Mouse (Mus musculus) liver, adult 2 months (tissue): ENCODE measurements around the gene Arhgef16.

Source experiments
- CTCF ChIP-seq: fragments of 200-500 bp; IDR thresholded peaks from 2 replicates; pipeline ENCODE4 v1.5.1; 2011; ENCODE audit warnings: low read depth, low read length, control low read depth
- POLR2A ChIP-seq: fragments of 200-500 bp; IDR thresholded peaks from 2 replicates; pipeline ENCODE4 v1.6.1; 2011; ENCODE audit warnings: low read length, control low read depth; ENCODE audit not compliant: insufficient read depth; ENCODE audit errors: extremely low read depth

- TF ChIP-seq POLR2A (no peak), CTCF (no peak)
Measured at GRCm38 (mm10) chr4:154252537-154253255, 48.8 kb downstream of the Arhgef16 start.
